Mouse (Mus musculus): ENCODE measurements around the gene Galm. TPM values are rescaled to one million over a fixed set of nuclear protein-coding genes. Genes with fewer than 3 reads are reported as not detected.

Gene Galm
- polyA plus RNA-seq, 1 experiment from 2014 or later: 25.4 TPM

DNA sequence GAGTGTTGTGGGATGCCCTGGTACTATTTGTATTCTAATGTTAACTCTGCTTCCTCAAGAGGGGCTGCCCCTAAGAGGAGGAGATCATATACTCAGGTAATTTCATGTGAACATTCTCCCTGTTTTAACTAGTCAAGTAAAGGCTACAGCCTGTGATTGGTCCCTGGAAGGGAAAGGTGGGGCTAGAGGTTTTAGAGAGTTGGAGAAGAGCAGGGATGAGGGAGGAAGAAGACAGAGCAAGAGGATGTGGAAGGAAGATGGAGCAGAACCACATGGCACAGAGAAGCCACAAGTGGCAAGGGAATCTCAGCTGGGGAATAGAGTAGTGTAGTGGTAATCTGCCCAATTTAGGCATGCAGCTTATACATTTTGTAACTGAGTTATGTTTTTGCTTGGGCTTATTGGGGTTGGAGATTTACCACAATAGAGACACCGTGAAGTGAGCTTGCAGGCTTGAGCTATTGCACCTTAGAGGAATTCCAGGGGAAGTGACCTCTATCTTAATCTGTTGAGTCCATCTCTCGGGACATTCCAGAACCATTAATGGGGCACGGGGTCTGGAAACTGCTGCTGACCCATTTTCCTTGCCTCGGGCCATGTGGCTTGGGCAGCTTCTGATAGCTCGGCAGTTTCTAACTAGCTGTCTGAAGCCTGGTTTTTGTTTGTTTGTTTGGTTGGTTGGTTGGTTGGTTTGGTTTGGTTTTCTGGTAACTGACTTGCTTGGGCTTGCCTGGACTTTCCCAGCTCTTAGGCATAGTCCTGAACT, 2.1 kb upstream of the Galm start:
- no peaks in the 10 kb centered on the region for H3K27me3 ChIP-seq (ENCODE audit: insufficient read depth, low read length)
- DNase-seq (ENCODE audit: low spot score): no peak
- 0 out of 2 replicates have a peak, but pooled peaks cover 6% of the 10 kb centered on the region for H3K4me1 ChIP-seq (replicated peaks; ENCODE audit: insufficient read depth, low read length)
- no peak overlapping the region for H3K27ac ChIP-seq
- no peak overlapping the region for H3K4me2 ChIP-seq (ENCODE audit: low read length)
- H3K4me3 ChIP-seq (replicated peaks; ENCODE audit: low read depth, low read length): no peak overlapping the region
- no peaks in the 10 kb centered on the region for H3K36me3 ChIP-seq (ENCODE audit: insufficient read depth, low read length)
- no peak for TF ChIP-seq CTCF (IDR thresholded peaks at IDR 0.05; ENCODE audit: low read depth)
- no peak for ATAC-seq (replicated peaks; ENCODE audit: low FRiP score, low read depth)
- WGBS: 59% methylated on average over 5 of the region's 5 CpGs
- no peaks in the 10 kb centered on the region for H3K9me3 ChIP-seq (replicated peaks; ENCODE audit: low read length)
- H3K9ac ChIP-seq (ENCODE audit: low read depth, low read length): no peak overlapping the region

- DNase-seq (ENCODE audit: low spot score) (no peak), ATAC-seq (replicated peaks; ENCODE audit: low FRiP score, low read depth) (no peak)
- no peak overlapping the region for H3K4me3 ChIP-seq (replicated peaks; ENCODE audit: low read depth, low read length)
- H3K9me3 ChIP-seq (replicated peaks; ENCODE audit: low read length): no peaks in the 10 kb centered on the region
- H3K4me2 ChIP-seq (ENCODE audit: low read length): no peak overlapping the region
- no peak overlapping the region for H3K9ac ChIP-seq (ENCODE audit: low read depth, low read length)
- no peaks in the 10 kb centered on the region for H3K36me3 ChIP-seq (ENCODE audit: insufficient read depth, low read length)
- TF ChIP-seq CTCF (IDR thresholded peaks at IDR 0.05; ENCODE audit: low read depth): no peak
- WGBS: 86% methylated on average over 6 of the region's 6 CpGs
- no peaks in the 10 kb centered on the region for H3K27me3 ChIP-seq (ENCODE audit: insufficient read depth, low read length)
- 0 out of 2 replicates have a peak, but pooled peaks cover 6% of the 10 kb centered on the region for H3K4me1 ChIP-seq (replicated peaks; ENCODE audit: insufficient read depth, low read length)
- no peak overlapping the region for H3K27ac ChIP-seq
Measured at GRCm38 (mm10) chr17:80126166-80126565, 1.1 kb upstream of the Galm start.

DNA sequence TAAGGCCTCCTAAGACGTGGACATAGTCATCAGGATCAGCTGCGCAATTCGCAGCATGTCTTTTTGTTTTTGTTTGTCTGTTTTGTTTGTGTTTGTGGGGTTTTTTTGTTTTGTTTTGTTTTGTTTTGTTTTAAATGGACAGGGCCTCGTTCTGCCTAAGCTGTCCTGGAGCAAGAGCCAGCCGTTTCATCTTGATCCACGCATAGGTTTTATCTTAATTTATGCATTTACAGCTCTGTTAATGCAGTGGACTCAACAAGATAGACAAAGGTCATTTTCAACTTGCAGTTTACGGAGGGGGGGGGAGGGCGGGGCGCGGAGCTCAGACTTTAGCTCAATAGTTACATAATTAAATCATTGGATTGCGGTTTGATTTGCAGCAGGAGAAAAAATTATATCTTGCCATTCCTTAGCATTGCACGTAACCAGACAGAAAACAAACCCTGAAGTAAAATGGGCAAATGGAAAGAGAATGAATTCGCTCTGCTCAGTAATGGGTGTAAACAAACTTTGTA, 1.3 kb downstream of the Galm start:
- H3K4me1 ChIP-seq (replicated peaks; ENCODE audit: insufficient read depth, low read length): 0 out of 2 replicates have a peak, but pooled peaks cover 6% of the 10 kb centered on the region
- H3K4me2 ChIP-seq (ENCODE audit: low read length): peak overlapping the region; percentile 73
- WGBS: 70% methylated on average over 13 of the region's 13 CpGs
- no peak for DNase-seq (ENCODE audit: low spot score)
- H3K36me3 ChIP-seq (ENCODE audit: insufficient read depth, low read length): no peaks in the 10 kb centered on the region
- no peak overlapping the region; the same call in 1 of the 2 replicates for H3K4me3 ChIP-seq (replicated peaks; ENCODE audit: low read depth, low read length)
- no peak for TF ChIP-seq CTCF (IDR thresholded peaks at IDR 0.05; ENCODE audit: low read depth)
- peak overlapping the region; percentile 92 for H3K27ac ChIP-seq
- ATAC-seq (replicated peaks; ENCODE audit: low FRiP score, low read depth): no peak
- H3K9me3 ChIP-seq (replicated peaks; ENCODE audit: low read length): no peaks in the 10 kb centered on the region
- peak overlapping the region; percentile 70; the same call in 1 of the 2 replicates for H3K9ac ChIP-seq (ENCODE audit: low read depth, low read length)
- H3K27me3 ChIP-seq (ENCODE audit: insufficient read depth, low read length): no peaks in the 10 kb centered on the region

DNA sequence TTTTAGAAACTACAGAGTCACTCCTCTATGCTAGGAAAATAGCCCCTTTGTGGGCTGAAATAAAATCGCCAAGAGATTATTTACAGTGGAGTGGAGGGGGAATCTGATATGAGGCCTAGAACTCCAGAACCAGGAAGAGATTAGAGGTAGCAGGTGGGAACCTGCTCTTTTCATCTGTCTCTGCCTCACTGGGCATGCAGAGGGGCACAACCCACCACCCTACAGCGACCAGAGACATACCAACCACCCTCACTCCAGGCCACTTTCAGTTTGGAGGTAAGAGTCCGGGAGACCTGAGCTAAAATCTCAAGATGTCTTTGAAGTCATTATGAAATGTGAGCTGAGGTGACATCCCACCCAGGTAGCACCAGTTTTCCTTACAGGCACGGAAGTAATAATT, 2.1 kb downstream of the Galm start:
- Histone ChIP-seq H3K36me3 (ENCODE audit: insufficient read depth, low read length) (no peaks in the 10 kb centered on the region), H3K9me3 (replicated peaks; ENCODE audit: low read length) (no peaks in the 10 kb centered on the region), H3K4me1 (replicated peaks; ENCODE audit: insufficient read depth, low read length) (0 out of 2 replicates have a peak, but pooled peaks cover 6% of the 10 kb centered on the region), H3K27me3 (ENCODE audit: insufficient read depth, low read length) (no peaks in the 10 kb centered on the region), H3K27ac (0 out of 2 replicates have a peak overlapping the region, but pooled peaks have one; percentile 19), H3K9ac (ENCODE audit: low read depth, low read length) (no peak overlapping the region), H3K4me3 (replicated peaks; ENCODE audit: low read depth, low read length) (no peak overlapping the region), H3K4me2 (ENCODE audit: low read length) (no peak overlapping the region)
- DNase-seq (ENCODE audit: low spot score) (no peak), ATAC-seq (replicated peaks; ENCODE audit: low FRiP score, low read depth) (no peak)
- TF ChIP-seq CTCF (IDR thresholded peaks at IDR 0.05; ENCODE audit: low read depth): no peak
- whole genome bisulfite sequencing: 53% methylated on average over 4 of the region's 4 CpGs

GRCm38 (mm10) chr17:80130718-80131430, 3.6 kb downstream of the Galm start:
- ATAC-seq (replicated peaks; ENCODE audit: low FRiP score, low read depth) (no peak), DNase-seq (ENCODE audit: low spot score) (no peak)
- Histone ChIP-seq H3K27me3 (ENCODE audit: insufficient read depth, low read length) (no peaks in the 10 kb centered on the region), H3K4me3 (replicated peaks; ENCODE audit: low read depth, low read length) (no peak overlapping the region), H3K9me3 (replicated peaks; ENCODE audit: low read length) (no peaks in the 10 kb centered on the region), H3K27ac (0 out of 2 replicates have a peak overlapping the region, but pooled peaks have one; percentile 36), H3K36me3 (ENCODE audit: insufficient read depth, low read length) (no peaks in the 10 kb centered on the region), H3K4me2 (ENCODE audit: low read length) (no peak overlapping the region), H3K9ac (ENCODE audit: low read depth, low read length) (no peak overlapping the region), H3K4me1 (replicated peaks; ENCODE audit: insufficient read depth, low read length) (0 out of 2 replicates have a peak, but pooled peaks cover 6% of the 10 kb centered on the region)
- WGBS: 66% methylated on average over 9 of the region's 9 CpGs
- TF ChIP-seq CTCF (IDR thresholded peaks at IDR 0.05; ENCODE audit: low read depth): no peak

DNA sequence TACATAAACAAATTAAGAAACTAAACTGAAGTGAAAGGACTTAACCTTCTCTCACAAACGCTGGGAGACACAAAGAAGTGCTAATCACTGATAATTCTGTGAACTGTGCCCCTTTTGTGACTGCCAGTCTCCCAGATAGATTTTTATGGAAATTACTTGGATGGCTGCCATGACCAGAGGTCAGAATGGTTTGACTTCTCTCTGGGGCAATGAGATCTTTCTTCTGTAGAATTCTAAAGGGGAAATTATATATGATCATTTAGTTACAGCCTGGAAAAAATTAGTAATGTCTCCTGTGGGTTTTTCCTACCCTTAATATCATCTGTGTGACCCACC, 4.1 kb downstream of the Galm start:
- H3K27me3 ChIP-seq (ENCODE audit: insufficient read depth, low read length): no peaks in the 10 kb centered on the region
- no peaks in the 10 kb centered on the region for H3K9me3 ChIP-seq (replicated peaks; ENCODE audit: low read length)
- no peak overlapping the region for H3K4me2 ChIP-seq (ENCODE audit: low read length)
- H3K4me3 ChIP-seq (replicated peaks; ENCODE audit: low read depth, low read length): no peak overlapping the region
- TF ChIP-seq CTCF (IDR thresholded peaks at IDR 0.05; ENCODE audit: low read depth): no peak
- H3K4me1 ChIP-seq (replicated peaks; ENCODE audit: insufficient read depth, low read length): 0 out of 2 replicates have a peak, but pooled peaks cover 6% of the 10 kb centered on the region
- no peak overlapping the region for H3K9ac ChIP-seq (ENCODE audit: low read depth, low read length)
- 54% methylated on average over 1 of the region's 1 CpGs for WGBS
- DNase-seq (ENCODE audit: low spot score): no peak
- H3K36me3 ChIP-seq (ENCODE audit: insufficient read depth, low read length): no peaks in the 10 kb centered on the region
- no peak for ATAC-seq (replicated peaks; ENCODE audit: low FRiP score, low read depth)
- H3K27ac ChIP-seq: 0 out of 2 replicates have a peak overlapping the region, but pooled peaks have one; percentile 36
